Mouse (Mus musculus): ENCODE measurements around the gene Rab15.

Gene Rab15

DNA sequence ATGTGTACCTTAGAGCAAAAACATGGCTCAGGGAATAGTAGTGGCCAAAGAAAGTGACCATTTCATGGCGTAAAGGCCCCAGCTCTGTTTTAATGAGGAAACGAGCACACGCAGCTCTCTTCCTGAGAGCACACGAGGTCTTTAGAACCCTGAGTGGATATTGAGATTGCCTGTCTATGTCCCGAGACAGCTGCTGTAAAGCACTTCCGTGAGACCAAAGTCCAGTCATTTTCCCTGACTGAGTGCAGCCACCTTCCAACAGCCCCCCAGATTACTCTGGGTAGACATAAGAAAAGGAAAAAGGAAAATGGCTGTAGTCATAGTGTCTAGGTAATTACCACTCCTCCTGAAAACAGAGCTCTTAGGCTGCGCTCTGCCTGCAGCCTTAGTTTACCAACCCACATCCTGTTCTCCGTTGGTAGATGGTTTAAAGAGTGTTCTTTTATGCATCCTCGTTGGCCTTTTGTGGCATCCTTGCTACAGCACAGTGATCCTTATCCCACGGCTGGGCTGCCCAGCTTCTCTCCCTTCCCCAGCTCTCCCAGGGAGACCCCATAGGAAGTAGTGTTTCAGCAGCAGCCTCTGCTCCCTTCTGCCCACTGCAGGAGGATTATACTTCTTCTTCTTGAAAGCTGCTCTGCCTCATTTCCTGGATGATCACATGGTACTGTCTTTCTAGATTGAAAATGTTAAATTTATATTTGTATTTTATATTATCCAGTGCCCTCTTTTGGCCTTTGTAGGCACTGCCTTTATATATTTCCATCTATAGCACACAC is 44.2 kb downstream of the Rab15 start:
- no peak for DNase-seq (ENCODE audit: low read depth, low spot score)

DNA sequence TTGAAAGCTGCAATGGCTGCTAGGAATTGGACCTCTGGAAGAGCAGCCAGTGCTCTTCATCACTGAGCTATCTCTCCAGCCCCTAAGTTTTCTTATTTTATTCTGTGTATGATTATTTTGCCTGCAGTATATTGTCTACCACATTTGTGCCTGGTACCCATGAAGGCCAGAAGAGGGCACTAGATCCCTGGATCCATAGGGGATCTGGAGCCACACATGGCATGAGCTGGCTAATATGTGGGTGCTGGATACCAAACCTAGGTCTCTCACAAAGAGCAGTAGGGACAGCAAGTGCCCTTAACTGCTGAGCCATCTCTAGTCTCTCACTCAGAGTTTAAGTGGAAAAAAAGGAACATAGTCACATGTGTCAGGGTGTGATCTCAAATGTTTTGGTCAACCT is 44.9 kb downstream of the Rab15 start:
- no peak for DNase-seq (ENCODE audit: low read depth, low spot score)

DNA sequence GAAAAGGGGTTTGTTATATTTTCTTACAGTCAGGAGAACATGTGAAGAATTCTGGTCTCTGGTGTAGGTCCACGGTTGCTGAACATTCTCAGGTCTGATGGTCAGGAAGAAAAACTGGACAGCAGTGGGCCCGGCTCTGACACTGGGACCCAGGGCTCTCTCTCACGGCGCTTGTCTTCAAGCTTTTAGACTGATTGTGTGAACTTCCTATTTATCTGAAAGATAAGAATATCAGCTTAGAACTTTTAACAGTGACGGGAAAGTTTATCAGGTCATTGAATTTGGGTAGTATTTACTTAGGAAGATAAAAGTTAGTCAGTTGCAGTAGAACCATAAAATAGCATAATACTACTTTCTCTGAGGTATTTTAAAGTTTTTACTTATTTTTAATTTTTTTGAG is 45.8 kb downstream of the Rab15 start:
- DNase-seq (ENCODE audit: low read depth, low spot score): no peak

DNA sequence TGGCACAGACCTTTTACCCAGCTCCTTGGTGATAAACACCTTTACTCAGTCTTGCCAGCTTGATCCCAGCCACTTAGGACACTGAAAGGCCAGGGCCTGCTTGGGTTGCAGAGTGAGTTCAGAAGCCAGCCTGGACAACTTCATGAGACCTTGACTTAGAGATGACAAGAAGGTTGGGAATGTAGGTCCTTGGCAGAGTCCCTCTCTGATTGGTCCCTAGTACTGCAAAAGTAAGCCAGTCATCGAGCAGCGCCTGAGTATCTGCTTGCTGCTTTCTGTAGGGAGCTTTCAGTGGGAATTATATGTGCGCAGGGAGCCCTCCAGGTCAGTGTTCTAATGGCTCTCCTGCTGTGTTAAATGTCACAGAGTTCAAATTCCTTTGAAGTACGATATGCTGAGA is 47.6 kb downstream of the Rab15 start:
- no peak for DNase-seq (ENCODE audit: low read depth, low spot score)

DNA sequence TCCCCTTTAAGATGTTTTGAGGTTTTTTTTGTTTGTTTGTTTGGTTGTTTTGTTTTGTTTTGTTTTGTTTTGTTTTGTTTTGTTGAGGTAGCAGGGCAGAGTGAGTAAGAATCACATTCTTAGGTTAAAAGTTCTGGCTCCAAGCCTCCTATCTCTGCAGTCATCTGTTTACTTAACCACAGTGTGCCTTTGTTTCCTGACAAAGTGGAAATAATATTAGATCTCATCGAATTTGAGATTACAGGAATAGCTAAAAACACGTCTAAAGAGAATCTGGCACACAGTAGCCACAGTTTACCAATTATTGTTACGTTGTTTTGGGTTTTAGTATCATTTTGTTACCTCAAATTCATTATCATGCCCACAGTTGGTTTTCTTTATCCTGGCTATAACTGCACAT is 48.1 kb downstream of the Rab15 start:
- no peak for DNase-seq (ENCODE audit: low read depth, low spot score)

DNA sequence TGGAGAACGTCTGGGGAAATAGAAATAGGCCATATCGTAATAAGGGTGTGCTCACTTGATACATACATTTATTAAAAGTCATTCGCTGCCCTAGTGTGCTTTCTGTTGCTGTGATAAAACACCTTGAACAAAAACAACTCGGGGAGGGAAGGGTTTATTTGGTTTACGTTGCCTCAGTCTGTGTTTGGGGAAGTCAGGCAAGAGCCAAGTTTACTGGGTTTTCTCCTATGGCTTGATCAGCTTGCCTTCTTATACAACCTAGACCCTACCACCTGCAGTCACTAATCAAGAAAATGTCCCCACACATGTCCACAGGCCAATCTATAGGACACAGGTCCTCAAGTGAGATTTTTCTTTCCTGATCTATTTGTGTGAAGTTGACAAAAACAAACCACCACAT is 51.2 kb downstream of the Rab15 start:
- DNase-seq (ENCODE audit: low read depth, low spot score): no peak

DNA sequence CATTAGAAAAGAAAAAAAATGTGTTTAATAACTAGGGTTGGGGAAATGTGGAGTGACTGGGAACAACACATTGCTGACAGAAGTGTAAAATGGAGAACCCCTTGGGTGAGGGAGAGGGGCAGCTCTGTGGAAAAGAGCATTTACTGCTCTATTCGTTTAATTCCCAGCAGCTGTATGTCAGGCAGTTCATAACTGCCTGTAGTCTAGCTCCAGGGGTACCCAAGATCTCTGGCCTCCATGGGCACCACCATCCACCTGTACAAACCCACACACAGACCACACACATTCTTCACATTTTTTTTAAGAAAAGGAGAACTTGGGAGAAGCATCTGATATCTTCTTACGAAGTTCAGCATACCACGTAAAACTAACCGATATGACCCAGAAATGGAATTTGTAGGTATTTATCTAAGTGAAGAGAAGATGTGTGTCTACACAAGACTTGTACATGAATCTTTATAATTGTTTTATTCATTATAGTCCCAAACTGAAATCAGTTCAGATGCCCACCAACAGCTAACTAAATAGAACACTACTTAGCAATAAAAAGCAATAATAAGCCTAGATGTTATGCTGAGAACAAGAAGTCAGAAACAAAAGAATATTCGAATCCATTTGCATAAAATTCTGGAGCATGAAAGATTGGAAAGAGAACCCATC is 51.7 kb downstream of the Rab15 start:
- DNase-seq (ENCODE audit: low read depth, low spot score): no peak

DNA sequence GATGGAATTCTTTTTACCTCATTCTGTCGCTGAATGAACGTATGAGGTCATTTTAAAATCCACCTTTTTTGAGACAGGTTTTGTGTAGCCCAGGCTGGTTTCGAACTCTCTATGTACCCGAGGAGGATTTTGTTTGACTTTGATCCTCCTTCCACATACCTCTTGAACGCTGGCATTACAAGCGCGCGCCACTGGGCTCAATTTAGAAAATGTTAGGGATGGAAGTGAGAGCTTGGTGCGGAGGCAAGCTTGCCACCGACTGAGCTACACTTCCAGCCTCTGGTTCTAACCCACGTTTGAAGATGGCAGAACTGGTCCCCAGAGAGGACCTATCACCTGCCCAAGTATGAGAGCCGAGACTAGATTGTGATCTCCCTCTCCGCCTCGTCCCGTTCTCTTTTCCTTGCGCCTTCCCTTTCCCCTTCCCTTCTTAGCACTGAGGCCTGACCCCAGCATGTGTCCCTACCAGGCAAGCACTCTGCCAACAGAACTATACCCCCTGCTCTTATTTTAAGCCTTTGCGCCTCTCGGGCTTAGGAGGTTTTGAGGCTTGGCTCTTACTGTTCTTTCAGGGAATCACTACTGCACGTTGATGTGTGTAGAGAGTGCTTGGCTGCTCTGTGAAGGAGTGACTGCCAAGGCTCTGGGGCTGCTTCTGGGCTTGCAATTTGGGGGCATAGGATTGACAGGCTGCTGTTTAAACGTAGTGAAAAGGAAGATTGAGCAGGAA is 56.6 kb downstream of the Rab15 start:
- no peak for DNase-seq (ENCODE audit: low read depth, low spot score)

DNA sequence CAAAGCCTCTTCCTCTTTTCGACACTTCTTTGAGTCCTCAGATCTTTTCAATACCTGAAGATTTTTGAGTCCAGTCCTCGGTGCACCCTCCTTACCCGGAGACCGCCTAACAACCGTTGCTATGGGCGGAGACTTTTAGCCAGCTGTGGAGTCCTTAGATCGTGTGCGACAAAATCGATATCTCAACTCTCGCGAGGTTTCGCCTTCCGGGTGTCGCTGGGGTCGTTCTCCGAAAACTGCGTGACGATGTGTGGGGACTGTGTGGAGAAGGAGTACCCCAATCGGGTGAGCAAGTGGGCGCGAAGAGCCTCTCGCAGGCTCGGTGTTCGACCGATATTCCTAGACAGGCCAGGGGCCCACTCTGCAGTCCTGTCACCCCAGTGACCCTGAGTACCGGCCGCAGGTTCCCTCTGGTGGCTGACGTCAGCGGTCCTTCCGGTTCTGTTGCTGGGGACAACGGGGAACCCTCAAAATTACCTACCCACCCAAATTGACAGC is 57.3 kb downstream of the Rab15 start, which contains the start of the genes Churc1 and Fntb:
TSS of gene Churc1 (plus strand) at position 185 of the 498 bp plus-strand sequence.
TSS of gene Fntb (plus strand) at position 236 of the 498 bp plus-strand sequence.
- peak; percentile 100 for DNase-seq (ENCODE audit: low read depth, low spot score)

DNA sequence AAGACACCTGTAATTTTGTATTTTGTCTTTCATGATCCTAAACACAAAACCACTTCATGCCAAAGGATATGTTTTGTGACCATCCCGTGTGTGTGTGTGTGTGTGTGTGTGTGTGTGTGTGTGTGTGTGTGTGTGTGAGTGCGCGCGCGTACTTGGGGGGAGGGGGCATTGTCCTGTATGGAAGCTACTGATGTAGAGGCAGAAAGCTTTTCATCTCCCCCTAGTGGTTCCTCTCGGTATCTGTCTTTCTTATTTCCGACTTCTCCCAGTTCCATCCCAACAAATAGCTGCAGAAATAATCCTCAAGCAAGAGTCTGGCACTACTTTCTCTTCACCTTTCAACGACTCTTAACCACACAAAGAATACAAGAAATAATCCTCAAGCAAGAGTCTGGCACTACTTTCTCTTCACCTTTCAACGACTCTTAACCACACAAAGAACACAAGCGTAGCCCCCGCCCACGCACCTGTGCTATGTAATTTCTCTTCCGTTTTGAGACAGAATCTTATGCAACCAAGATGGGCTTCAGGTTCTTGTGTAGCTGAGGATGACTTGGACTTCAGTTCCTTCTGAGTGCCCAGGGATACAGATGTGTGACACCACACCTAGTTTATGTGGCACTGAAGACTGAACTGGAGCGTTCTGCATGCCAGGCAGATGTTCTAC is 69.9 kb downstream of the Rab15 start:
- DNase-seq (ENCODE audit: low read depth, low spot score): peak; percentile 82

DNA sequence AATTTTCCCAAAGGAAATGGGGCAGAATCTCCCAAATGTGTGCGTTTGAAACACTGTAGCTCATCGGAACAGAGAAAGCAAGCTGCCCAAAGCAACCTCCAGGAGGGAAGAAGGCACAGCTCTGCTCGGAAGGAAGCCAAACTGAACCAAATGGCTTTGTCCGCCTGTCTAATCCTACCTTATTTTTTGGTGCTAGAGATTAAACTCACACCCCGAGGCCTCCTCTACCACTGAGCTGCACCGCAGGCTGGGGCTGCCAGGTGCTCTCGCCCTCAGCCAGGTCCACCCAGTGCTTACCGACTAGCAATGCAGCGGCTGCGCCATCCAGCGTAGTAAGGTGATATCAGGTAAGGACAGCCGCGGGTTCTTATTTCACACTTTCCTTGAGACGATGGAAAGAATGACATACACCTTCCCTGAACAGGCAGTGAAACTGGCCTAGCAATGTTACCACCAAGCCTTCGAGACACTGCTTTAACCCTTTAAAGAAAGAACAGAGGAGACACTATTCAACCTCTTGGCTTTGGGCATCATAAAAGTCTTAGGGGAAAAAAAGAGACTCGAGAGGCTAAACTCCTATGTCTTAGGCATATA is 71.7 kb downstream of the Rab15 start:
- DNase-seq (ENCODE audit: low read depth, low spot score): no peak
